Mouse (Mus musculus) adrenal gland, postnatal 14 days (tissue): ENCODE results near the gene Stk31. TPM values are rescaled to one million over a fixed set of nuclear protein-coding genes. Genes with fewer than 3 reads are reported as not detected.
A peak's percentile ranks its signal among the peaks of the same experiment; 100 is the strongest.
"Not testable (repeated sequence)": the region's sequence is repeated elsewhere in the genome, so short reads cannot be mapped to it uniquely, and the experiment has no call there.

Experiments used
- DNase-seq: peaks from one replicate; pipeline ENCODE4 v3.0.0; 2021; ENCODE audit warnings: mixed read lengths
- long read RNA-seq, 2 experiments: library from polyadenylated mRNA; stranded (forward); transcript quantifications; one replicate each; pipeline ENCODE4 v2.0.0; 2021
- total RNA-seq: library from RNA; stranded (reverse); gene quantifications from 2 replicates; pipeline ENCODE4 v1.2.3, GENCODE M21; 2021

Stk31 gene
- total RNA-seq: 0.33 and 0.49 TPM in 2 replicates
- long read RNA-seq, experiment 1: 0 reads
- long read RNA-seq, experiment 2: 0 reads

DNA sequence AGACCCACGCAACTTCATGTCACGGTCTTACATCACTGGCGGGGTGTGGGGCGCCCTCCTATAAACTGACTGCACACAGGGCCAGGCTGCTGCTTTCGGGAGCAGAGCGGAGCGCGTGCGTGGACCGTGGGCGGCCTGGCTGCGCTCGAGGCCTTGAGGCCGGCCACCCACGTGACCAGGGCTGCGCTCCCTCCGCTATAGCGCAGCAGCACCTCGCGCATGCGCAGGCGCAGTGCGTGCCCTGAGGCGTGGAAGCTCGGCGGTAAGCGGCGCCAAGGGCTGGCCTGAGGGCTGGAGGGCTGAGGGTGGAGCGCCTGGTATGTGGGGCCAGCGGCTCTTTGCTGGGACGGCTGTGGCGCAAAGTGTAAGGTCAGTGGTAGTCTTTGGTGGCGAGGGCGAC, at the start of gene Stk31:
Gene Stk31, plus strand, starts transcription at position 289 of the 400 bp plus-strand sequence.
- DNase-seq: peak; percentile 21

DNA sequence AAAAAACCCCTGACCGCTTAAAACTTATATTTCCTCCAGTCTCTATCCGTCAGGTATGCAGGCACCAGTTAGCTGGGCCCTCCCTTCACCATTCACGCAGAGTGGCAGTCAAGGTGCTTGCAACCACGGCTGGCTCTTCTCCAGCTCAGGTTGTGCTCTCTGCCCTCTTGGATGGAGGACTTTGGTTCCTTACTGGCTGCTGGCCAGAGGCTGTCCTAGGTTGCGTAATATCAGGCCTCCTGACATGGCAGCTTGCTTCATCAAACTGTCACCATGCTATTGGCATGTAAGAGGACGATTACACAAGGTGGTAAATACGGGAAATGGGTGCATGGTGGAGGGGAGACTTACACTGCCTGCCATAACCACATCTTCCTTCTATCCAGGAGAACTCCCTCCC, 45.6 kb upstream of the Stk31 start:
- DNase-seq: peak; percentile 49

DNA sequence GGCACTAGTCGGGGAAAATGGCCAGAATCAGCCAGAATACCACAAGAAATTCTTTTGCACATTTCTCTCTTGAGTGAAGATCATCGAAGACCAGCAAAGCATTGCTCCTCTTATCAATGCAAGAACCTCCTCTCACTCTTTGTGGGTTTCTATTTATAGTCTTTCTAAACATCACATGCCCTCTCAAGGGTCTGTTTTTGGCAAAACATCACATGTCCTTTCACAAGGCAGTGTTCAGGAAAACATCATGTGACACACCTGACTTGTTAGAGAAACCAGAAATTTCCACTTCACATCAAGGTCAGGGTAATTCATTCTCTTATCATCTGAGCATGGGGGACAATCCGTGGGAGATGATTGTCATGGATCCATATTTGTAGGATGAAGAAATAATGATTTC, 40.8 kb upstream of the Stk31 start:
- no peak for DNase-seq

DNA sequence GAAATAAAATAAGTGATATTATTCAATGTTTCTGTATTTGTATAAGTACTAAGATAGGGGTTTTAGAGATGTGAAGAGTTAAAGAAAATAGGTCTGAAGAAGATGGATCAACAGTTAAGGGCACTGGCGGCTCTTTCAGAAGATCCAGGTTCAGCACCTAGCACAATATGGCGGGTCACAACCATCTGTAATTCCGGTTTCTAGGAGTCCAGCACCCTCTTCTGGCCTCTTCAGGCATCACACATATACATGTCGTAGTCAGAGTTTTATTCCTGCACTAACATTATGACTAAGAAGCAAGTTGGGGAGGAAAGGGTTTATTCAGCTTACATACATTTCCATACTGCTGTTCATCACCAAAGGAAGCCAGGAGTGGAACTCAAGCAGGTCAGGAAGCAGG, 40.2 kb upstream of the Stk31 start:
- DNase-seq: no peak

DNA sequence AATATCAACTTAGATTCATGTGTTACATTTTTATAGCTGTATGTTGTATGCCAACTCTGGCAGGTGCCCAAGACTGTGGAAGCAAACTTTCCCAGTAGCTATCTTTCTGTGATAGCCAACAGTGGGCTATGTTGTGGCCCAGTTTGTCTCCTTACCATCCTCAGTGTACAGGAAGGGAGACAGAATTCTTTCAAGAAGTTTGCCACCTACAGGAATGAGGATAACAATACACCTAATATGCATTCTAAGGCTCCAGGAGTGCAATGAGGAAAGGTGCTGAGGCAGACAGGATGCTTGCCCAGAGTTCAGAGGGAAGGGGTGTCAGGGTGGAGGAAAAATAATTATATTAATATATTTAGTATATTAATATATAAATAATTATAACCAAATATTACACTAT, 35.0 kb upstream of the Stk31 start:
- DNase-seq: no peak

DNA sequence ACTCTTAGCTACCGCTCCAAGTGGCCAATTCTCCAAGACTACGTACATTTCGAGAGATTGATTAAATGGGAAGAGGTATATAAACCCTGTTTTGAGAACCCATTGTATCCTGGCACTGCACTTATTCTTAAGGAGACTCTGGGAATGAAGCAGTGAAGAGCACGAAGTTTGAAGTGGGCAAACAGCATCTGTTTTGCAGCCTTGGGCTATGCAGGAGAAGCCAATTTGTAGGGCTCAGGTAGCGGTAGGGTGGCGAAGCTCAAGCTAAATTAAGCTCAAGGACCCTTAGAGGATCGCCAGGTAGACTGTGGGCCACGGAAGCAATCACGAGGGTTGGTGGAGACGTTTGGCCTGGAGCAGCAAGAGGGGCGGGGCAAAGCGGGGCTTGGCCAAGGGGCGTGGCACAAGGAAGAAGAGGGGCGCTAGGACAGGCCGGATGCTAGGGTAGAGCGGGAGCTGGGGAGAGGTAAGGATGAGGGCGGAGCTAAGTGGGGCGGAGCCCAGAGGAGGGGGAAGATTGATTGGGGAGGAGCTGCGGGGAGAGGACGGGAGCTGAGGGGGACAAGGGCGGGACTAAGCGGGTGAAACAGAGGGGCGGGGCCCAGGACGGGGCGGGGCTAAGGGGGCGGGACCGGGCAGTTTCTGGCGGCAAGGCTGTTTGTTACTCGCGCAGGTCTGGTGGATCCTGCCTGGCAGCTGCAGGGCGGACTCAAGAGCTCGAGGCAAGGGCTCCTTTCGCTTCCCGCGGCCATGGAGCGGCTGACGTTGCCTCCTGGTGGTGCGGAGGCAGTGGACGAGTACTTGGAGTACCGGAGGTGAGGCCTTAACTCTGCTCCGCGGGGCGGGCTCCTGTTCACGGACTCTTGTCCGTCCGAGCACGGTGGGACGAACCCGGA, 28.0 kb upstream of the Stk31 start, which contains the start of gene Fam221a:
Gene Fam221a, plus strand, starts transcription at position 581 of the 896 bp plus-strand sequence.
- peak; percentile 92 for DNase-seq

DNA sequence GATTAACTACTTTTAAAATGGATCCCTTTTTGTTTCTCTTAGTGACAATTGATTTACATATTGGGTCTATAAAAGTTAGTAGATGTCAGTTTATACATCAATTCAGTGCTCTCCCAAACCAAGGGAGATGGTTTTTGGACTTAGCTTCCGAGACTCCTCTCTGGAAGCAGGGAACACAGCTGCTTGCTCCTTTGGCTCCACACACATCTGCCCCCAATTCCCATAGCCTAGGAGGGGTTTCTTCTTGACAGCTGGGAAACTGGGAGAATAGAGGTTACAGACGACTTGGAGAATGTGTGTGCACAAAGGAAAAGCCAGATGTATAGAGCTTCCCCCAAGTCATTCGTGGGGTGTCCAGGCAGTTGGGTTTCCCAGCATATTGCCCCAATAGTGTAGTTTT, 27.2 kb upstream of the Stk31 start:
- DNase-seq: no peak

DNA sequence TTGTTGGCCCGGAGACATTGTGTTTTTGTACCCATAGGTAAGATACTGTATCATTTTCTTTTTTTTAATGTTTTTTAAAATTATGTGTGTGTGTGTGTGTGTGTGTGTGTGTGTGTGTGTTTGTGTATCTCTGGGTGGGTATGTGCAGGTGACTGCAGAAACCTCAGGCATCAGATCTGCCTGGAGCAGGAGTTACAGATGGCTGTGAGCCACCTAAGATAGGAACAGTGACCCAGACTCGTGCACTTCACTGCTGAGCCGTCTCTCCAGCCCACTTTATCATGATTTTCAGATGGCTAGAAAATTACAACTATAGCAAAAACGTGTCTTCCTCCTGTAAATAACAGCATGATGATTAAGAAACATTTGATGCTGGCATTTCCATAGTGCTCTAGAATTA, 22.7 kb upstream of the Stk31 start:
- no peak for DNase-seq

DNA sequence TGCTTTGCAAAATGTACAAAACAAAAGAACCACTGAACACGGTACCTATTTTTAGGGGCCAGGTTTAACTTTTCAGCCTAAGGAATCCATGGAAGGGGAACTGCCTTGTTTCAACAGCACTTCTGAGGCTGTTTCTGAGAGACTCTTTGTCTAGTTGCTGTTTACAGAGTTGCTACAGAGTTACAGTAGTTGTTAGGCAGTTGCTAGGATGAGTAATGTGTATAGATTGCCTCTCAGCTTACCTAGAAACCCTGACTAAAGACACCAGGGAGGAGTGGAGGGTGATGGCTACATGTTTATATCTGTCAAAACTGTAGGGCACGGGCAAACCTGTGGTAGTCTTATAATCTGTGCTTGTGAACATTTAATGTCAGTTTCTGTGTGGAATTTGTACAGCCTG, 21.5 kb upstream of the Stk31 start:
- no peak for DNase-seq

DNA sequence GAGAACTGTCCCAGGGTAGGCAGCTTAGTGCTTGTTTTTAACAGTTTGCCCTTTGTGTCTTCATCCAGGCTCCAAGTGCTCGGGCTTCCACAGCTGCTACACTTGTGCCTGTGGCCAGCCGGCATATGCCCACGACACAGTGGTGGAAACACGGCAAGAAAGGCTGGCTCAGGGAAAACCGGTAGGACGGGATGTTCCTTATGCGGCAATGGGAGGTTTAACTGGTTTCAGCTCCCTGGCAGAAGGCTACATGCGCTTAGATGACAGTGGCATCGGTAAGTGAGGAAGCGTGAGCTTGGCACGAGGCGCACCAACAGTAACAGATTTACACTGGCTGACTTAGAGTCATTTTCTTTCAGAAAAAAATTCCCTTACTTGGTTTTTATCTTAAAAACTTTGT, 17.1 kb upstream of the Stk31 start:
- DNase-seq: no peak

DNA sequence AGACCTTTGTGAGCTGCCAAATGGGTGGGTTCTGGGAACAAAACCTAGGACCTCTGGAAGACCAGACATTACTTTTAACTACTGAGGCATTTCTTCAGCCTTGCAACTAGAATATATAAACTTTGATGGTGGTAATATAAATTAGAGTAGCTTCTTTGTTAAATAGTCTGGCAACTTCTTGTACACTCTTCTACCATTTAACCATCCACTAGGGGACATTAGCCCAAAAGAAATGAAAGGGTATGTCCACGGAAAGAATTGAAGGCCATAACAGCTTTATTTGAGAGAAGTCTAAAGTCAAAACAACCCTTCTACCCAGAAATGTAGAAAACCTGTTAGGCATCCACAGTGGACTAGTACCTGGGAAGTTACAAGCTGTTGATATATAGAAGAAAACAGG, 1.1 kb upstream of the Stk31 start:
- no peak for DNase-seq

DNA sequence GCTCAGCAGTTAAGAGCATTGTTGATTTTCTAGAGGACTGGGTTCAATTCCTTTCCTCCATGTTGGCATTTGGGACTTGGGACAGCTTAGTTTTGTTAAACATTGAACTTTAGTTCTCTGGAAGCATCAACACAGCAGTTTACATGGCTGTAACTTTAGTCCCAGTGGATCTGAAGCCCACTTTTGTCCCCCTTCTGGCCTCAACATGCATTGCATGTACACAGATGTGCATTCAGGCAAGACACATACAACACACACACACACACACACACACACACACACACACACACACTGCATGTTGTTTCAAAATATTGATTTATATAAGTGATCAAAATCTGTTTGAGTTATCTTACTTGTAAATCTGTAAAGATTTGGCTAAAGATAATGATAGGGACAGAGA, 2.1 kb downstream of the Stk31 start:
- DNase-seq: peak; percentile 36

DNA sequence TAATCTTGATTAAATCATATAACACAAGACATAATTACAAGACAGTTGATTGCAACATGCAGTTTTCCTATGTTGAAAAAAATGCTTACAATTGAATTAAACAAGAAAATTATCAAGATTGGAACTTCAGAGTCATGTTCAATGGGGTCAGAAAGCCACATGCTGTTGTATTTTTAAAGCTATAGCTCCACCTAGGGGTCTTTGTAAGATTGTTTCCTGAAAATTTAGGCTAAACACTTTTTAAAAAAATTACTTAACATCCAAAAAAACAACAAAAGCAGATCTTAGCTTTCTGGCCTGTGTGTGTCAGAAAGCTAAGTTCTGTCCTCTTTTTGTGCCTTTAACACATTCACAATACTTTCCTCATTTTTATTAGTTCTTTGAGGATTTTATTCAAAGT, 3.0 kb downstream of the Stk31 start:
- DNase-seq: no peak

DNA sequence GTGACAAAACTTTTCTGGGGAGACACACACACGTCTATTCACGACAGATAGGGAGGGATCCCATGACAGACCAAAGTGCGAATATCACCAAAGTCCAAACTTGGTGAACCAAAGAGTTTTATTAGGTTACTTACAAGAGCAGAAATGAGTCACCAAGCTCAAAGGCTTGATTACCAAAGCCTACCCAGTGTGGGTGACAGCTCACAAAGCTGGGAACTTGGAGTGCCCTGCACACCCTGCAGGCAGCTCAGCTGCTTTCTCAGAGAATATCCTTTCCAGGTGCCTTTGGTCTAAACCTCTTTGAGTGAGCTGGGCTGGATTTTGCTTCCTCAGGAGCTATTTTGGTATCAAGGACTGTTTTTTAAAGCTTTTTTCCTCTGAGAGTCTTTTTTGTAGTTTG, 15.4 kb downstream of the Stk31 start:
- DNase-seq: no peak

DNA sequence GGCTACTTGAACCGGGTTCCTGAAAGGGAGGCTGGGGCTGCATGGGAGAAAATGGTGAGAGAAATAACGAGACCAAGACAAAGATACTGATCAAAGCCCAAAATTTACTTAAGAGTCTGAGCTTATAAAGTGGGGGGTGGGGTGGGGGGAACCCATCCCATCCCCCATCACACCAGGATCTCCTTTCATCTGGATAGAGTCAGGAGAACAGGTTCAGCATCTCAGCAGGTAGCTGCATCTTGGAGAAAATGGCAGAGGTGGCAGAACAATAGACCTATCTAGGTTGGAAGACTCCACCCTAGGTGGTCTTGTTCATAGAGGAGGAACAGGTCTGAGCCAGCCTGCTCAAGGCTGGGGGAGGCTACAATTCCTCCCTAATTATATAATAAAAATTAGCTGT, 17.6 kb downstream of the Stk31 start:
- DNase-seq: not testable (repeated sequence)

DNA sequence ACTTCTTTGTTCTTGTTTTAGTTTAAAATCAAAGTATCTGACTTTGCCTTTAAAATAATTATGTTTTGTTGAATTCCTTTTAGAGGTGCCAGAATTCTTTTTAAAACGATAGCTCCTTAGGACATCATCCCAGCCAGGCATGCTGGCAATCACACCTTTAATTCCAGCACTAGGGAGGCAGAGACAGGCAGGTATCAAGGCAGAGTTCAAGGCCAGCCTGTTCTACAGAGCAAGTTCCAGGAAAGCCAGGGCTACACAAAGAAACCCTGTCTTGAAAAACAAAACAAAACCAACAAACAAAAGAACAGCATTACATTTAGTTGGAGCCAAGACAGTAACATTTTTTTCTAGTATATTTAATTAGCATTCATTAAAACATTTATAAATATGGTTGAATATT, 20.6 kb downstream of the Stk31 start:
- DNase-seq: no peak

DNA sequence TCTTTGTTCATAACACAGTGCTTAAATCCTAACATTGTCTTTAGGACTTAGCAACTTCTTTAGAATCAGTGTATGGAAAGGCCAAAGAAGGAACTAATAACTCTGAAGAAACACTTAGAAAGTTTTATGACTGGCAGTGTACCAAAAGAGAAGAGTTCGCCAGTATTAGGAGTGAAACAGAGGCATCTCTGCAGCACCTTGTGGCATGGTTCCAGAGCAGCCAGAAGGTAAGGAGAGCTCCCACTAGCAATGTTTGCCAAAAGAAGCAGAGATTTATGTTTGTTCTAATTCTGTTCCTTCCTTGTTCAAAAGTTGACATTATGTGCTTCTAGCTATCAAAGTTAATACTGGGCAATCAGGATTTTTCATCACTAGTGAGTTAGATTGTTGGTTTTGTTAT, 41.9 kb downstream of the Stk31 start:
- DNase-seq: no peak

DNA sequence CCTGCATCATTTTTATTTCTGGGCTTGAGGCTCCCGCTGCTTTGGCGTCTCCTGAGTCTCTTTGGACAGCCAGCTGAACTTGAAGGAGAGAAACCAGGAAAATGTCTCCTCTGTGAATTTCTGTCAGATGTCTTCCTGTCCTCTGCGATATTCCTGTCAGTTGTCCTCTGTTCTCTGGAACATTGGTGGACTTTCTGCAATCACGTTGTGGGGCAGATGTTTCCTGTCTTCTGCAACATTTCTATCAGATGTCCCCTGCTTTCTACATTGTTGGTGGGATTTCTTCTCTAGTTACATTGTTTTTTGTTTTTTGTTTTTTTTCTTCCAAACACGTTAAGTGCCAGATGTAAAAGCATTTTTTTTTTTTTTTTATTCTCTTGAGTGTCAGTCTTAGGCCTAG, 62.7 kb downstream of the Stk31 start:
- no peak for DNase-seq

DNA sequence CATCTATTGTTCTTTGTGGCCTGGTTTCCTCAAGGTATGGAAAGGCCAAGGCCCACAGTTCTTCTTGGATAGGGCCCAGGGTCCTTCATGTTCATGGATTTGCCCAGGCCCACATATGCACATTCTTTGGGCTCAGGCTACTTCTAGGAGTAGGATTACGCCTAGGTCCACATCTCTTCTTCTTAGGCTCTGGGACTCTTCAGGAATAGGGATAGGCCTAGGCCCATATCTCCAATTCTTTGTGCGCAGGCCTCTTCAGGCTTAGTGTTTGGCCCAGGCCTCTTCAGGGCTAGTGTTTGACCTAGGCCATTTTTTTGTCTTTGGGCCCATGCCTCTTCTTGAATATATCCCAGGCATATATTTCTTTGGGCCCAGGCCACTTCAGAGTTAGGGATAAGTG, 87.8 kb downstream of the Stk31 start:
- DNase-seq: no peak

DNA sequence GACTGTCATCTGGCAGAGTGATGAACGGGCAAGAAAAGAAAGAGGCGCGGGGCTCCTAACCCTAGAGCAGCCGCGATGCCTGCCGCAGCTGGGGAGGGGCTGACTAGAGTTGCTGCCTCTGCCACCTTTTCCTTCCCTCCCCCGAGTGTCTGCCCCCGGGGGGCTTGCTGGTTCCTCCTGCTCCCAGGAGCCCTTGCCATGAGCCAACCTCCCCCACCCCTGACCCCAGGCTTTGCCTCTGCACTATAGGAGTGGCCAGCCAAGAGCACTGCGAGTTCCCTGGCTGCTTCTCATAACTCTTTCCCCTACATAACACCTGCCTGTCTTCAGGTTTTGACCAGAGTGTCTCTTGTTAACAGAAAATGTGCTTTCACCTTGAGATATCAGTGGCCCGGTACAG, 96.1 kb downstream of the Stk31 start:
- DNase-seq: no peak

DNA sequence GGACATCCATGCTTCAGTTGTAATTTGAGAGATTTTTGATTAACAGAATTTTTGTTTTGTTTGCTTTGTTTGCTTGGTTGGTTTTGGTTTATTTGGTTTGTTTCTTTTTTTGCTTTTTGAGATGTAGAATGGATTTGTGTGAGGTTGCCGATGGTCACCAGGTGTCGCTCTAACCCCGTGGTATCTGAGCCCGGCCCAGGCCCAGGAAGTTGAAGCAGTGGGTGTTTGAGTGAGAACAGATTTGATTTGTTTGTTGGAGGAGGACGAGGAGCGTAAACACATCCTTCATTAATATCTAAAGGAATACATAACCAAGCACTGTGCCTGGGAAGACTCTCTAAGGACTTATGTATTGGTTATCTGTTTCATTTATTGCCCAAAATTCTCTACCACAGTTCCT, 123.6 kb downstream of the Stk31 start:
- DNase-seq: peak; percentile 79
